Mouse (Mus musculus) liver, postnatal 0 days (tissue): ENCODE measurements at regions not wholly inside any gene's neighbourhood (a gene's known extent, or its start where the extent isn't known, plus 50 kb on each side); places are given as distances from the start of the nearest gene placed in this dataset.

Experiments used
- ATAC-seq: fragments of 200-750 bp; cut with Nextera tagmentation; 2 replicates; pipeline ENCODE4 v1.8.0; 2017; ENCODE audit warnings: mild to moderate bottlenecking, moderate library complexity
- DNase-seq: peaks from one replicate; pipeline ENCODE4 v3.0.0-alpha.2; 2016
- H3K27ac ChIP-seq: fragments of 300-500 bp; sonication (generic); 2 replicates; pipeline ENCODE4 v1.5.1; 2014; ENCODE audit warnings: antibody characterized with exemption, moderate library complexity, mild to moderate bottlenecking, low read depth
- H3K27me3 ChIP-seq: fragments of 300-500 bp; sonication (generic); 2 replicates; pipeline ENCODE4 v1.6.1; 2014; ENCODE audit warnings: low read length, control low read depth, mixed read lengths; ENCODE audit not compliant: insufficient read depth
- H3K36me3 ChIP-seq: fragments of 300-500 bp; sonication (generic); replicated peaks from 2 replicates; pipeline ENCODE4 v1.6.1; 2014; ENCODE audit warnings: mild to moderate bottlenecking, control low read depth, low read length, moderate library complexity, mixed read lengths; ENCODE audit not compliant: insufficient read depth
- H3K4me1 ChIP-seq: fragments of 300-500 bp; sonication (generic); 2 replicates; pipeline ENCODE4 v1.6.1; 2014; ENCODE audit warnings: antibody characterized with exemption, mild to moderate bottlenecking, control low read depth; ENCODE audit not compliant: insufficient read depth
- H3K4me2 ChIP-seq: fragments of 300-500 bp; sonication (generic); 2 replicates; pipeline ENCODE4 v1.6.1; 2014; ENCODE audit warnings: low read depth, mild to moderate bottlenecking, low read length, moderate library complexity, mixed read lengths
- H3K4me3 ChIP-seq: fragments of 300-500 bp; sonication (generic); 2 replicates; pipeline ENCODE4 v1.5.1; 2014; ENCODE audit warnings: low read depth, low read length
- H3K9ac ChIP-seq: fragments of 300-500 bp; sonication (generic); replicated peaks from 2 replicates; pipeline ENCODE4 v1.6.1; 2014; ENCODE audit warnings: mild to moderate bottlenecking, moderate library complexity
- H3K9me3 ChIP-seq: fragments of 300-500 bp; sonication (generic); 2 replicates; pipeline ENCODE4 v1.6.1; 2016; ENCODE audit warnings: mild to moderate bottlenecking, control low read depth, low read length, mixed read lengths
- CTCF ChIP-seq: sonication (generic); IDR thresholded peaks from 2 replicates; pipeline ENCODE4 v1.5.1; 2016; ENCODE audit warnings: antibody characterized with exemption, low read depth
- EP300 ChIP-seq: IDR thresholded peaks from 2 replicates; pipeline ENCODE4 v1.6.1; 2016; ENCODE audit warnings: antibody characterized with exemption, low read depth, mild to moderate bottlenecking
- WGBS: fragments of 180-500 bp; shearing (Covaris S2); extraction: QIAGEN DNeasy Blood & Tissue Kit; methylation state at CpG from one replicate; pipeline ENCODE4 v1.1.7; 2014; ENCODE audit not compliant: insufficient replicate concordance; 5-methylcytosine and 5-hydroxymethylcytosine counted together

DNA sequence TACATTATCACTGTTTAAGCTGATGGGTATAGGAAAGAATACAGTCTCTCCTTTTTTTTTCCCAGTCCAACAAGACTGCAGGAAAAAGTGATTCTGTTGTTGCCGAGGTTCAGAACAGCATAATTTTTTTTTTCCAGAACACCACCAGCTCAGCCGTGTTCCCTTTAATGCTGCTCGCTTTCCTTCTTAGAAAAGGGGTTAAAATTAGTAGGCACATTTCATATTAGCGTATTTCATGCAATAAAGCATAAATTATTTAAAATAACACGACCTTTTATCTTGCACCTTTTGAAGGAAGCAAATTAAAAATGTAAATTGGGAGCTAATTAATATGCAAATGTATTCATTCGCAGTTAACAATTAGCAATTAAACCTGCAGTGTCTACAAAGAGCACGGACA is 50.3 kb upstream of the Vrk1 start:
- no peak overlapping the region for H3K4me2 ChIP-seq
- H3K4me3 ChIP-seq, result no peak overlapping the region
- H3K27ac ChIP-seq, result no peak overlapping the region
- 59% methylated on average over 7 of the region's 7 CpGs for WGBS
- no peaks in the 10 kb centered on the region for H3K36me3 ChIP-seq
- ATAC-seq (no peak), DNase-seq (no peak)
- TF ChIP-seq EP300 (no peak), CTCF (no peak)
- peaks cover 23% of the 10 kb centered on the region; the same call in 1 of the 2 replicates for H3K27me3 ChIP-seq
- H3K9me3 ChIP-seq, result no peaks in the 10 kb centered on the region
- no peak overlapping the region for H3K9ac ChIP-seq
- peaks cover 9% of the 10 kb centered on the region for H3K4me1 ChIP-seq
